Mouse (Mus musculus) erythroblast, embryonic 14.5 days (primary cell): ENCODE data around the gene Wnt4. TPM values are rescaled to one million over a fixed set of nuclear protein-coding genes. Genes with fewer than 3 reads are reported as not detected.

Source experiments
- H3K27me3 ChIP-seq: 2 replicates; pipeline ENCODE4 v1.6.1; 2012; ENCODE audit warnings: inconsistent platforms; ENCODE audit not compliant: control insufficient read depth
- H3K36me3 ChIP-seq: 2 replicates; pipeline ENCODE4 v1.6.1; 2012; ENCODE audit warnings: mild to moderate bottlenecking, inconsistent platforms; ENCODE audit not compliant: control insufficient read depth
- H3K4me1 ChIP-seq: 2 replicates; pipeline ENCODE4 v1.6.1; 2012; ENCODE audit warnings: inconsistent platforms; ENCODE audit not compliant: control insufficient read depth
- H3K4me3 ChIP-seq: replicated peaks from 2 replicates; pipeline ENCODE3; 2012; ENCODE audit warnings: moderate library complexity, mild to moderate bottlenecking, inconsistent platforms
- H3K9me3 ChIP-seq: 2 replicates; pipeline ENCODE4 v1.6.1; 2012; ENCODE audit warnings: low read length, inconsistent platforms, mixed read lengths; ENCODE audit not compliant: control insufficient read depth
- GATA1 ChIP-seq: IDR thresholded peaks from 2 replicates; pipeline ENCODE4 v1.6.1; 2012; ENCODE audit warnings: low read length, inconsistent platforms, mixed read lengths
- TAL1 ChIP-seq: IDR thresholded peaks from 3 replicates; pipeline ENCODE4 v1.6.1; 2012; ENCODE audit warnings: low read length, inconsistent platforms, mixed read lengths
- polyA plus RNA-seq: library from polyadenylated mRNA; stranded (reverse); fragments of >175 nt; gene quantifications from 2 replicates; pipeline ENCODE4 v1.2.3, GENCODE M21; 2012

The Wnt4 gene
- polyA plus RNA-seq, 1 experiment = 0.02 TPM

DNA sequence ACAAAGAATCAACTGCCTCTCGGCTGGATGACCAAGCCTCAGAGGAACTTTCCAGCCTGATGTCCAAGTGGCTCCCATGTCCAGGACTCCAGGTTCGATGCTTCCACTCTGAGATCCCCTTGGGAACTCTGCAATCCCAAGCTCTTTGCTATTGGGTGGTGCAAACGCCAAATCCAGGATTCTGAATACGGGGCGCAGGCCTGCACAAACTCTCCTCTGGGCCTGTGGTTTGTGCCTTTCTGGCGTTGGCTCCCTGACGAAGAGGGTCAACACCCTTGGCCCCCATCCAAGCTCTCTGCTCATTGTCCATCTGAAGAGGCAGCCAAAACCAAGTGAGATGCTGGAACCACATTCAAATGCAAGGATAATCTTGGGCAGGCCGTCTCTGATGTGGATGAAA is 21.1 kb downstream of the Wnt4 start:
- Histone ChIP-seq H3K4me3 (no peak overlapping the region), H3K9me3 (no peaks in the 10 kb centered on the region), H3K27me3 (no peaks in the 10 kb centered on the region), H3K4me1 (no peaks in the 10 kb centered on the region), H3K36me3 (no peaks in the 10 kb centered on the region)
- TF ChIP-seq TAL1 (no peak), GATA1 (no peak)

DNA sequence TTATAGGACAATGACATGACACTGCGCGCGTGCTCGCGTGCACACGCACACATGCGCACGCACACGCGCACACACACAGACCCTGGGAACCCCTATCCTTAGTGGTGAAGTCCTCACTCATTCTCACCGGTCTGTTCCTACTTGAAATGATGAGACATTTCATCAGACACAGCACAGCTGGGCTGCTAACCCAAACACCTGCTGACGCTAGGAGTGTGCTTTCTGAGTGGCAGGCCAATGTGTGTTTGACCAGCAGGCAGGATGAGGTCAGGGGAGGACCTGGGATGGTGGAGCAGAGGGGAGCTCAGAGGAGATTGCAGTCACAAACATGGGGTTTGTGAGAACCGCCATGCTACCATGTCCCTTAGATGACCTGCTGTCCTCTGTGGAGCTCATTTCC is 22.9 kb downstream of the Wnt4 start:
- no peak for TF ChIP-seq GATA1
- TF ChIP-seq TAL1 = no peak
- no peaks in the 10 kb centered on the region for H3K9me3 ChIP-seq
- H3K4me3 ChIP-seq = no peak overlapping the region
- H3K36me3 ChIP-seq = no peaks in the 10 kb centered on the region
- H3K27me3 ChIP-seq = no peaks in the 10 kb centered on the region
- no peaks in the 10 kb centered on the region for H3K4me1 ChIP-seq

DNA sequence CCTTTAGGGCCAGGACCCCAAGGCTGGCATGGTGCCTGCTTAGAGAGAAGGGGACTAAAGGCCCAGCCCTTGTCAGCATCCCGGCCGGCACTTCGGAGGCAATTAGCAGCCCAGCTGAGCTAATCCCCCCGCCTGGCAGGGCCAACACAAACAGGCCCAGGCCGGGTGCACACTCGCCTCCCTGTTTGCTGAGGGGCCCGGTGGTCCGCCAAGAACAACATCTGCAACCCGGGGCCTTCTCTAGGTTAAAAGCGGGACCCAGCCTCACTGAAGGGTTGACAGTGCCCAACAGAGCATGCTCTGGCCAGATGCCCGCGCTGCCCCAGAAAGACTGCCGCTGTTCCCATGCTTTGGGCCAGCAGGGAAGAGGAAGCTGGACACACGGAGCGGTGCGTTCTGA is 24.3 kb downstream of the Wnt4 start:
- Histone ChIP-seq H3K4me3 (no peak overlapping the region), H3K4me1 (no peaks in the 10 kb centered on the region), H3K27me3 (no peaks in the 10 kb centered on the region), H3K36me3 (no peaks in the 10 kb centered on the region), H3K9me3 (no peaks in the 10 kb centered on the region)
- TF ChIP-seq TAL1 (no peak), GATA1 (no peak)

DNA sequence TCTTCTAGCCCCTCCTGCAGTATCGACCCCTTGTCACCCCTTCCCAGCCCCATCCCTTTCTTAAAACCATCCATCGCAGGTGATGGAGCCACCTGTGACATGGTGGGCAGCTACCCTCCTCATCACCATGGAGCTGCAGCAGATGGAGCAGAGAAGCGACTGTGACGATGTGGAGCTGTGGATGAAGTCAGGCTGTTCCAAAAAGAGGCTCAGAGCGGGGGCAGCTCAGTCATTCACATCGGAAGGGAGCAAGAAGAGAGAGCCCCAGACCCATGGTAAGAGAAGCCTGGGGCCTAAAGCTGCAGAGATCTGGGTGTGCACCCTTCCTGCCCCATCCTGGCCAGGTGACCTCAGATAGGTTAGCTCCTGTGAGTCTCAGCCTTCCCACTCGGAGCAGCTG is 26.8 kb downstream of the Wnt4 start:
- no peaks in the 10 kb centered on the region for H3K4me1 ChIP-seq
- no peak overlapping the region for H3K4me3 ChIP-seq
- H3K36me3 ChIP-seq = no peaks in the 10 kb centered on the region
- H3K27me3 ChIP-seq = no peaks in the 10 kb centered on the region
- no peaks in the 10 kb centered on the region for H3K9me3 ChIP-seq
- TF ChIP-seq GATA1 = no peak
- no peak for TF ChIP-seq TAL1

DNA sequence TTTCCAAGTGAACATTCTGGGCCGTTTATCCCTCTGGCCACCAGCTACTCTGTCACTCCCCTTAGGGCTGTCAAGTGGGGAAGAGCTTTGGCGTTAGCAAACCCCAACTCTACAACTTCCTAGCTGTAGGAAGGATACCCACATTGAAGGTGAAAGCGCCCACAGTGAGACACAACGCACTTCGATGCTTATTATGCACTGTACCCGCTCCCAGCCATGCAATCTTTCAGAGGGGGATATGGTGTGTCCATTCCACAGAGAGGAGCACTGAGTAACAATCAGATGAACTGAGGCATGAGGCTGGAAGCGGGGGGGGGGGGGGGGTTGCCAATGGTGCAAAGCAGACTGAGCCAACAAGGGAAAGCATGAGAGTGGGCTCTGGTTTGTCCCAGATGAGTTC is 27.8 kb downstream of the Wnt4 start:
- peaks cover 6% of the 10 kb centered on the region for H3K36me3 ChIP-seq

DNA sequence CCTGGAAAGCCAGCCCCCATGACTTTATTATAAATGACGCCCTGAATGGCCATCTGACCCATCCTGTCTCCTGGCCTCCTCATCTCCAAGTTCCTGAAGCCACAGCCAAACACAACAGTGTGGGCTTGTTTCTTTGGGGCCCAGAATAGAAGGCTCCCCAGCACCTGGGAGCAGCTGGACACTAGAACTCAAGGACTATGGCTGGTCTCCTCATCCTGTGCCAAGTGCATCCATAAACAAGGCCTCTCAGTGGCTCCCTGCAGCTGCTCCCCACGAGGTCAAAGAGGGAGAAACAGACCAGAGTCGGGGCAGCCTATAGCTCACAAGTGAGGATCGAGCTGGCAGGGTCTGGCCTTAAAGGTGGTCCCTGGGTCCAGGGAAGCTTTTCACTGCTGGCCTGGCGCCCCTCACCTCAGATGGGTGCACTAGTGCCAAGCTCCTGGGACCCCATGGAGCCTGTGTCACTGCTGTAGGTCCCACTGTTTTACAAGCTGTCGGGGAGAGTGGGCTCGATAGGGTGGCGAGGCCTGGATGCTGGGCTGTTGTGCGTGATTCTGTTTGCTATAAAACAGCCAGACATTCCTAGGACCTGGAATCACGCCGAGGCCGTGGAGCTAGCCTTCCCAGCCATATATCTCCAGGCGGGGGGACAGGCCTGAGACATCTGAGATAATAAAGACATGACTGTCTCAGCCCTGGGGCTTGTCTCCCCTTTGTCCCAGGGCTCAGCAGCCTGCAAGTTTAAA is 28.7 kb downstream of the Wnt4 start:
- Histone ChIP-seq H3K36me3 (peaks cover 14% of the 10 kb centered on the region), H3K9me3 (no peaks in the 10 kb centered on the region), H3K27me3 (no peaks in the 10 kb centered on the region), H3K4me1 (no peaks in the 10 kb centered on the region), H3K4me3 (no peak overlapping the region)
- TF ChIP-seq GATA1 (no peak), TAL1 (no peak)

More for the DNA sequence above, 27.8 kb downstream of the Wnt4 start:
- TF ChIP-seq GATA1 (no peak), TAL1 (no peak)
- no peak overlapping the region for H3K4me3 ChIP-seq
- no peaks in the 10 kb centered on the region for H3K4me1 ChIP-seq
- H3K27me3 ChIP-seq = no peaks in the 10 kb centered on the region
- H3K9me3 ChIP-seq = no peaks in the 10 kb centered on the region

- no peaks in the 10 kb centered on the region for H3K27me3 ChIP-seq
- H3K4me3 ChIP-seq = no peak overlapping the region
- TF ChIP-seq TAL1 (no peak), GATA1 (no peak)
- peaks cover 17% of the 10 kb centered on the region for H3K36me3 ChIP-seq
- H3K9me3 ChIP-seq = no peaks in the 10 kb centered on the region
- no peaks in the 10 kb centered on the region for H3K4me1 ChIP-seq
These were observed 29.2 kb downstream of the Wnt4 start for GRCm38 (mm10) chr4:137306577-137306888.

DNA sequence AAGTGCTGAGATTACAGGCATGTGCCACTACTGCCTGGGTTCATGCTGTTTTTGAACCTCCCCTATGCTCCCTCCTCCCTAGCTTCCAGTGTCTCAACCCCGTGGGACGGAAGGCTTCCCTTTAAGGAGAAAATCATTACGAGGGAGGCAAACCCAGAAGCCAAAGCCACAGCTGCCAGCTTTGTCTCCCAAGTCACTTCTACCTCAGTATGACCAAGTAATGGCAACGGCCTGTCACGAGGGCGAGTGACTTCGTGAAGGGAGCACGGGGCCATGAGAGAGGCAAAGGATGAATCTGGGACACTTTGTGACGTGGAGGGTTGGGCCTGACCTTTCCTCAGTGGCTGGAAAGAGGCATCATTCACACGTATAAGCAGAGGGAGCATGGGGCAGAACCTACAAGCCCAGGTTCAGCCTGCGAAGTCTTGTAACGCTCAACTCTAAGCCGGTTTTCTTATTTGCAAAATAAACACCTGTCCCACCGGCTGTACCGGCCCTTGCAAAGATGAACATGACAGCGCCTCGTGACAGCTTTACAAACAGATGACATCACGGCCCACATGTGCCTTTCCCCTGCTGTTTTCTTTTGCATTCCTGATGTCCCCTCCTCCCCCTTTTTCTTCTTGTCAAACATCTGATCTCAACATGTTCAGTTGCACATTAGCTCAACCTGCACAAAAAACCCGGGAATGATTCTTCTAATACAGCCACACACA is 29.9 kb downstream of the Wnt4 start:
- Histone ChIP-seq H3K27me3 (no peaks in the 10 kb centered on the region), H3K4me3 (no peak overlapping the region), H3K4me1 (no peaks in the 10 kb centered on the region), H3K9me3 (no peaks in the 10 kb centered on the region), H3K36me3 (peaks cover 21% of the 10 kb centered on the region)
- TF ChIP-seq TAL1 (no peak), GATA1 (no peak)

DNA sequence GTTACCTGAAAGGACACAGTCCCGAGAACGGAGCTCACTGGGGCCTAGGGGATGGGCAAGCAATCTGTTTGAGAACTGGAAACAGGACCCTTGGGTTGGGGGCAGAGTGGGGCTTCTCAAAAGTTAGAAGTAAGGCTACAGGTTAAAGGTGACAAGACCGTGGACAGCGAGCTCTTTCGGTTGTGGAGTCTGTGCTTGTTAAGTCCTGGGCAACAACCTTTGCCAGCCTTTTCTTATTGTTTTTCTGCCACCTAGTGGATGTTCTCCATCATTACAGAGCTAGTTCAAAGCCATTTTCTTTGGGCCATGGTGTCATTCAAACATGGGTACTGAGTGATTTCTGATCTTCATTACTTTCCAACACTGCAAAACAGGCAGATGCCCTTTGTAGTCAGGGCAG is 31.1 kb downstream of the Wnt4 start:
- Histone ChIP-seq H3K27me3 (no peaks in the 10 kb centered on the region), H3K36me3 (peaks cover 23% of the 10 kb centered on the region), H3K4me1 (no peaks in the 10 kb centered on the region), H3K9me3 (no peaks in the 10 kb centered on the region), H3K4me3 (no peak overlapping the region)
- TF ChIP-seq TAL1 = no peak
- no peak for TF ChIP-seq GATA1
